8 mouse cellular contexts compared by ENCODE assay signal in the genomic region with DNA sequence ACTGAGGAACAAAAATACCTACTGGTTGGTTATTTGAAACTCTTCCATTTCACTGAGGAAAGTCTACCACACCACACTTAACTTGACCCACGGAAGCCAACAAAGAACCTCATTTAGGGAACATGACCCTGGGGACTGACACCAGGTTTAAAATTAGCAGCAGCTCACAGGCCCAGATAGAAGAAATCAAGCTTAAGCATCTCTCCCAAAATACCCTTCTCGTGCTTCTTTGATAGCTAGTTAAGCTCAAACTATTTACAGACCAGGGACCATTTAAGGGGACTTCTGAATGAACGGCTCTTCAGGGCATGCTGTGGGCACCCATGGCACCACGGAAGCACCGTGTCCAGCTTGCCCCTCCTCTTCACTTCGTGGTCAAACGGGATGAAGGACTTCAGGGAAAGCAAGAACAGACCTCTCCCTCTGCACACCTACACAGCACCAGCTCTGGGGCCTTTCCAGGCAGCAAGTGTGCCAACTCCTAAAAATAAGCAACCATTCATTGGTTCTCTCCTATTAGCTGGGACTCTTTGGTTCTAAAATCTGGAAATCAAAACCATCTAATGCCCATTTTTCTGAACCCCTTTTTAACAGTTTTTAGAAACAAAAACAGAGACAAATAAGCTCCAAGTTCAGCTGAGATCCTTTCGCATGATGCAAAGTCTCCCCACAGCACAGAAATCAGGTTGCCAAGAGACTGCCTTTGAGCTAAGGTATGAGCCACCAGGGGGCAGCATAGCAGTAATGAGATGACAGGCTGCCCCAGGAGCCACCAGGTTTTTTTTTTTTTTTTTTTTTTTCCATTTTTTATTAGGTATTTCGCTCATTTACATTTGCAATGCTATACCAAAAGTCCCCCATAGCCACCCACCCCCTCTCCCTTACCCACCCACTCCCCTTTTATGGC.
DNase-seq lines count a peak whose midpoint lies in the region; ATAC-seq and TF ChIP-seq lines count a peak whose summit lies in the region.

No protein-coding gene starts in this region.

- TF ChIP-seq CTCF in Patski (IDR thresholded peaks at IDR 0.05), result peak; percentile 73

- no peaks in the 10 kb centered on the region for H3K36me3 ChIP-seq in intestine, embryonic 16.5 days (ENCODE audit: control insufficient read depth, insufficient read depth, low read length)
- no peaks in the 10 kb centered on the region for H3K36me3 ChIP-seq in limb, embryonic 15.5 days

- H3K4me3 ChIP-seq in intestine, embryonic 16.5 days (ENCODE audit: low read length), result no peak overlapping the region
- no peak overlapping the region for H3K4me3 ChIP-seq in limb, embryonic 15.5 days

- WGBS in intestine, embryonic 16.5 days, result 81% methylated on average over 8 of the region's 9 CpGs
- 66% methylated on average over 8 of the region's 9 CpGs for WGBS in limb, embryonic 15.5 days

- in situ Hi-C loops in Patski (cut with MboI; ENCODE audit: low pct_unique_long_range_greater_than_20kb), result loop anchor here (25.0 kb wide), 1 partner anchor 517 kb away; no protein-coding TSS in a partner anchor

- H3K4me2 ChIP-seq in intestine, embryonic 16.5 days (ENCODE audit: low read depth, low read length), result no peak overlapping the region
- no peak overlapping the region for H3K4me2 ChIP-seq in limb, embryonic 15.5 days

- ATAC-seq in Patski, result no peak
- ATAC-seq in intestine, embryonic 16.5 days, result 0 out of 2 replicates have a peak, but pooled peaks have one; percentile 66
- no peak for ATAC-seq in limb, embryonic 15.5 days (ENCODE audit: insufficient number of reproducible peaks, low FRiP score, low TSS enrichment, low read depth)

- peak; percentile 96 for DNase-seq in 3T3-L1 (ENCODE audit: low read depth, low spot score)
- DNase-seq in Patski (ENCODE audit: low read depth, low spot score), result no peak
- peak; percentile 92 to 95 for DNase-seq in cerebellum, postnatal 10 days
- DNase-seq in gastrocnemius, adult 18-20 months (ENCODE audit: low spot score), result peak; percentile 89
- DNase-seq in retina, adult 2 months (ENCODE audit: low read depth, low spot score), result peak; percentile 71
- peak; percentile 82 for DNase-seq in thymus, postnatal 25 days

- H3K9me3 ChIP-seq in intestine, embryonic 16.5 days (ENCODE audit: control insufficient read depth, low read length), result no peaks in the 10 kb centered on the region
- H3K9me3 ChIP-seq in limb, embryonic 15.5 days, result no peaks in the 10 kb centered on the region

- H3K9ac ChIP-seq in intestine, embryonic 16.5 days (ENCODE audit: low read depth, low read length), result no peak overlapping the region
- H3K9ac ChIP-seq in limb, embryonic 15.5 days, result no peak overlapping the region

- H3K27ac ChIP-seq in intestine, embryonic 16.5 days (ENCODE audit: low read length), result no peak overlapping the region
- peak overlapping the region; percentile 33; the same call in 1 of the 2 replicates for H3K27ac ChIP-seq in limb, embryonic 15.5 days

- H3K27me3 ChIP-seq in Patski, result no peaks in the 10 kb centered on the region
- H3K27me3 ChIP-seq in intestine, embryonic 16.5 days (replicated peaks; ENCODE audit: control insufficient read depth, insufficient read depth, low read length), result no peaks in the 10 kb centered on the region
- H3K27me3 ChIP-seq in limb, embryonic 15.5 days, result no peaks in the 10 kb centered on the region

- H3K4me1 ChIP-seq in intestine, embryonic 16.5 days (ENCODE audit: control insufficient read depth, insufficient read depth, low read length), result peaks cover 9% of the 10 kb centered on the region; the same call in 1 of the 2 replicates
- no peaks in the 10 kb centered on the region for H3K4me1 ChIP-seq in limb, embryonic 15.5 days

- CTCF ChIA-PET in Patski (lab: Charles Lee), result interaction anchor here (0.6 to 4.0 kb wide), 31 partner anchors 9 to 219 kb away, joined by 3 to 49 read pairs (median 4); partner anchors contain the start of gene Sgms1

- POLR2A ChIA-PET in Patski (lab: Charles Lee), result interaction anchor here (1.0 kb wide), 1 partner anchor 220 kb away, joined by 3 read pairs; the partner anchor contains the start of gene Sgms1
